Mouse (Mus musculus): ENCODE results near the gene Cdkn2b. TPM values are rescaled to one million over a fixed set of nuclear protein-coding genes. Genes with fewer than 3 reads are reported as not detected.

Cdkn2b gene
- total and polyA plus RNA-seq, 3 experiments: not detected

GRCm38 (mm10) chr4:89274006-89274405 is 36.8 kb downstream of the Cdkn2b start:
- no peak overlapping the region for H3K4me3 ChIP-seq (replicated peaks in 1 of 3; ENCODE audit: low read depth in 2 of 3, low read length in 2 of 3, poor library complexity in 1 of 3)
- in situ Hi-C loops (cut with MboI; ENCODE audit: low pct_ligation_motif_present, low pct_unique_long_range_greater_than_20kb, low sequenced_read_pairs): no loop called here
- no peak overlapping the region for H3K4me2 ChIP-seq (ENCODE audit: insufficient read depth, low read depth, poor library complexity, severe bottlenecking)
- TF ChIP-seq MEF2A (IDR thresholded peaks at IDR 0.05; ENCODE audit: borderline replicate concordance, low read depth, low read length): no peak
- TF ChIP-seq MYC (IDR thresholded peaks at IDR 0.05; ENCODE audit: low read depth, low read length): no peak
- TF ChIP-seq RCOR1 (conservative IDR thresholded peaks at IDR 0.05; ENCODE audit: low read depth, low read length): no peak
- no peak for TF ChIP-seq CHD2 (IDR thresholded peaks at IDR 0.05; ENCODE audit: low read length)
- TF ChIP-seq ZMIZ1 (IDR thresholded peaks at IDR 0.05; ENCODE audit: low read depth, low read length): no peak
- H3K4me1 ChIP-seq (ENCODE audit: control insufficient read depth in 1 of 2, insufficient read depth in 2 of 2): no peaks in the 10 kb centered on the region
- dilution Hi-C loops (cut with MboI; ENCODE audit: extremely low pct_ligation_motif_present, extremely low pct_unique_long_range_greater_than_20kb, low sequenced_read_pairs): no loop called here
- no peak overlapping the region for H3K9ac ChIP-seq (ENCODE audit: insufficient read depth, low read depth)
- no peak overlapping the region for H3K27ac ChIP-seq (ENCODE audit: insufficient read depth, low read depth)
- H3K79me2 ChIP-seq (replicated peaks; ENCODE audit: control insufficient read depth, extremely low read depth, insufficient read depth, poor library complexity, severe bottlenecking): no peaks in the 10 kb centered on the region
- no peaks in the 10 kb centered on the region for H3K27me3 ChIP-seq (replicated peaks)
- H3K9me3 ChIP-seq (replicated peaks; ENCODE audit: low read length): no peaks in the 10 kb centered on the region
- H3K36me3 ChIP-seq (replicated peaks in 1 of 2; ENCODE audit: control insufficient read depth in 1 of 2, insufficient read depth in 1 of 2, low read length in 1 of 2): no peaks in the 10 kb centered on the region
- no peak for DNase-seq (ENCODE audit: extremely low read depth)

- H3K79me2 ChIP-seq (replicated peaks; ENCODE audit: control insufficient read depth, extremely low read depth, insufficient read depth, poor library complexity, severe bottlenecking): no peaks in the 10 kb centered on the region
Observed at GRCm38 (mm10) chr4:89273585-89273984, 37.3 kb downstream of the Cdkn2b start.

DNA sequence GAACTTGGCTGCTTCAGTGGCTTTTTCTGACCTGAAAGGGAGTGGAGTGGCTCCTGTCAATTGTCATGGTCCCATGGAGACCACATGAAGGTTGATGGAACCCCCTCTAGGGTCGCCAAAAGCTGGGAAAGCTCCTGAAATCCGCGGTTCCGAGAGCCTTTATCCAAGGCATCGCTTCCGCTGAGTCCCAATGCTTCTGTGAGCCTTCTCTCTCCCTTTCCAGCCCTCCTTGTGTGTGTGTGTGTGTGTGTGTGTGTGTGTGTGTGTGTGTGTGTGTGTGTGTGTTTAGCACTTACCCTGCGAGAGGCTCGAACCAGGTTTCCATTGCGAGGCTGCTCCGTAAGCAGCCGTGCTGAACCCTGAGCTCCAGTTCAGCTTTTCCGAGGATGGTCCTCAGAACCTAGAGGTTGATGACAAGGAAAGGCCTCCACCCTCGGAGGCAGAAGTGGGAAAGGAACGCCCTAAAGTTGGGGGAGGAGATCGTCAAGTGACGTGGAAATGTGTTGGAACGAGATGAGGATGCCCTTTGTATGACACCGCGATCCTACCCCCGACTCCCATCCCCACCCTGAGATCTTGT is 37.8 kb downstream of the Cdkn2b start:
- Histone ChIP-seq H3K27me3 (replicated peaks) (no peaks in the 10 kb centered on the region), H3K79me2 (replicated peaks; ENCODE audit: control insufficient read depth, extremely low read depth, insufficient read depth, poor library complexity, severe bottlenecking) (no peaks in the 10 kb centered on the region), H3K4me2 (ENCODE audit: insufficient read depth, low read depth, poor library complexity, severe bottlenecking) (no peak overlapping the region), H3K4me1 (ENCODE audit: control insufficient read depth in 1 of 2, insufficient read depth in 2 of 2) (no peaks in the 10 kb centered on the region), H3K36me3 (replicated peaks in 1 of 2; ENCODE audit: control insufficient read depth in 1 of 2, insufficient read depth in 1 of 2, low read length in 1 of 2) (no peaks in the 10 kb centered on the region), H3K27ac (ENCODE audit: insufficient read depth, low read depth) (no peak overlapping the region), H3K9ac (ENCODE audit: insufficient read depth, low read depth) (no peak overlapping the region), H3K9me3 (replicated peaks; ENCODE audit: low read length) (no peaks in the 10 kb centered on the region), H3K4me3 (replicated peaks in 1 of 3; ENCODE audit: low read depth in 2 of 3, low read length in 2 of 3, poor library complexity in 1 of 3) (no peak overlapping the region)
- DNase-seq (ENCODE audit: extremely low read depth): no peak
- dilution Hi-C loops (cut with MboI; ENCODE audit: extremely low pct_ligation_motif_present, extremely low pct_unique_long_range_greater_than_20kb, low sequenced_read_pairs): no loop called here
- TF ChIP-seq ZMIZ1 (IDR thresholded peaks at IDR 0.05; ENCODE audit: low read depth, low read length) (no peak), KAT2A (IDR thresholded peaks at IDR 0.05; ENCODE audit: insufficient replicate concordance, low read length) (no peak), USF2 (conservative IDR thresholded peaks at IDR 0.05; ENCODE audit: low read depth, low read length) (no peak), TCF12 (IDR thresholded peaks at IDR 0.05; ENCODE audit: low read depth, low read length) (no peak), SIN3A (IDR thresholded peaks at IDR 0.05; ENCODE audit: low read length) (no peak), MEF2A (IDR thresholded peaks at IDR 0.05; ENCODE audit: borderline replicate concordance, low read depth, low read length) (no peak), CTCF (conservative IDR thresholded peaks at IDR 0.05 in 1 of 2, IDR thresholded peaks at IDR 0.05 in 1 of 2; ENCODE audit: low read depth in 2 of 2, low read length in 2 of 2) (no peak), POLR2A (IDR thresholded peaks at IDR 0.05; ENCODE audit: low read depth, low read length) (no peak)
- in situ Hi-C loops (cut with MboI; ENCODE audit: low pct_ligation_motif_present, low pct_unique_long_range_greater_than_20kb, low sequenced_read_pairs): no loop called here

More at GRCm38 (mm10) chr4:89273585-89273984, 37.3 kb downstream of the Cdkn2b start:
- H3K9me3 ChIP-seq (replicated peaks; ENCODE audit: low read length): no peaks in the 10 kb centered on the region
- no peak overlapping the region for H3K27ac ChIP-seq (ENCODE audit: insufficient read depth, low read depth)
- no peak overlapping the region for H3K4me3 ChIP-seq (replicated peaks in 1 of 3; ENCODE audit: low read depth in 2 of 3, low read length in 2 of 3, poor library complexity in 1 of 3)
- dilution Hi-C loops (cut with MboI; ENCODE audit: extremely low pct_ligation_motif_present, extremely low pct_unique_long_range_greater_than_20kb, low sequenced_read_pairs): no loop called here
- no peak for DNase-seq (ENCODE audit: extremely low read depth)
- H3K27me3 ChIP-seq (replicated peaks): no peaks in the 10 kb centered on the region
- H3K4me2 ChIP-seq (ENCODE audit: insufficient read depth, low read depth, poor library complexity, severe bottlenecking): no peak overlapping the region
- H3K9ac ChIP-seq (ENCODE audit: insufficient read depth, low read depth): no peak overlapping the region
- no peak for TF ChIP-seq BHLHE40 (IDR thresholded peaks at IDR 0.05; ENCODE audit: low read depth, low read length)
- TF ChIP-seq NELFE (IDR thresholded peaks at IDR 0.05; ENCODE audit: low read depth, low read length): no peak
- TF ChIP-seq MYC (IDR thresholded peaks at IDR 0.05; ENCODE audit: low read depth, low read length): no peak
- no peak for TF ChIP-seq ZKSCAN1 (IDR thresholded peaks at IDR 0.05; ENCODE audit: borderline replicate concordance, low read depth, low read length)
- no peak for TF ChIP-seq SMC3 (IDR thresholded peaks at IDR 0.05; ENCODE audit: low read depth, low read length)
- TF ChIP-seq USF2 (conservative IDR thresholded peaks at IDR 0.05; ENCODE audit: low read depth, low read length): no peak
- no peak for TF ChIP-seq KAT2A (IDR thresholded peaks at IDR 0.05; ENCODE audit: insufficient replicate concordance, low read length)
- TF ChIP-seq ZC3H11A (IDR thresholded peaks at IDR 0.05; ENCODE audit: low read depth, low read length): no peak
- no peak for TF ChIP-seq MAFK (IDR thresholded peaks at IDR 0.05; ENCODE audit: insufficient replicate concordance, low read length)
- no peak for TF ChIP-seq IRF4 (IDR thresholded peaks at IDR 0.05; ENCODE audit: low read depth, low read length)
- TF ChIP-seq RAD21 (IDR thresholded peaks at IDR 0.05; ENCODE audit: low read depth, low read length): no peak
- no peak for TF ChIP-seq GABPA (IDR thresholded peaks at IDR 0.05; ENCODE audit: insufficient replicate concordance, low read depth, low read length)
- no peak for TF ChIP-seq JUN (IDR thresholded peaks at IDR 0.05; ENCODE audit: insufficient read depth, low read depth, low read length)
- no peak for TF ChIP-seq PAX5 (IDR thresholded peaks at IDR 0.05; ENCODE audit: low read length)
- in situ Hi-C loops (cut with MboI; ENCODE audit: low pct_ligation_motif_present, low pct_unique_long_range_greater_than_20kb, low sequenced_read_pairs): no loop called here
- H3K36me3 ChIP-seq (replicated peaks in 1 of 2; ENCODE audit: control insufficient read depth in 1 of 2, insufficient read depth in 1 of 2, low read length in 1 of 2): no peaks in the 10 kb centered on the region
- no peaks in the 10 kb centered on the region for H3K4me1 ChIP-seq (ENCODE audit: control insufficient read depth in 1 of 2, insufficient read depth in 2 of 2)

All from CH12.LX (cell line).